ENCODE assay signal across 10 mouse cellular contexts in the genomic region with DNA sequence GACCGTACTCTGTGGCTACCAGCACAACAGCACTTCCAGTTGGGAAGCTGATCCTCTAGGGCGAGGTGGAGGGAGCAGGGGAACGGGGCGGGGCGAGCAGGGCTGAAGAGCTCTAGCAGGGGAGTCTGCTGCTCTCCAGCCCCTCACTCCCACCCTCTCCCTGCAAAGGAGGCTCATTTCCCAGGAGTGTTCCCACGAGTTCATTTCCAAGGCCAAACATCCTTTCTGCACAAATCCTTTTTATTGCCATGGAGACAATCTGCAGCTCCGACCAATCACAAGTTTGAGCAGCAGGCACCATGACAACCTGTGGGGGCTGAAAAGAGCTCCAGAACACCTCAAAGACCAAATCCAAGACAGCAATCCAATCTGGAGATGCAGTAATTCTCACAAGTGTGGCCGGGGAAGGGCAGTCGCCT. TPM values are rescaled to one million over a fixed set of nuclear protein-coding genes. Genes with fewer than 3 reads are reported as not detected.
A peak's percentile ranks its signal among the peaks of the same experiment; 100 is the strongest.
DNase-seq lines count a peak whose midpoint lies in the region; ATAC-seq lines count a peak whose summit lies in the region.
"Had no signal": no experiment of that assay in that cellular context is flagged by ENCODE, and none has a peak within 500 bp of the region (broad histone marks: within the 10 kb centered on the region; RNA-seq: fewer than 3 reads in every experiment).

No protein-coding gene starts in this region.

- peak; percentile 82 for ATAC-seq in forebrain, embryonic 15.5 days (replicated peaks)
- ATAC-seq in neural tube, embryonic 14.5 days (ENCODE audit: low read depth), result peak; percentile 66; the same call in 1 of the 2 replicates

- peak overlapping the region; percentile 56 for H3K27ac ChIP-seq in forebrain, embryonic 15.5 days (replicated peaks)
- no peak overlapping the region for H3K27ac ChIP-seq in neural tube, embryonic 14.5 days (ENCODE audit: low read depth, low read length)
- H3K27ac ChIP-seq: heart, embryonic 15.5 days had no signal

- H3K4me2 ChIP-seq in forebrain, embryonic 15.5 days (replicated peaks), result no peak overlapping the region
- H3K4me2 ChIP-seq in neural tube, embryonic 14.5 days (ENCODE audit: low read depth, low read length), result no peak overlapping the region
- H3K4me2 ChIP-seq: heart, embryonic 15.5 days had no signal

- peaks cover 13% of the 10 kb centered on the region for H3K4me1 ChIP-seq in forebrain, embryonic 15.5 days
- peaks cover 5% of the 10 kb centered on the region; the same call in 1 of the 2 replicates for H3K4me1 ChIP-seq in neural tube, embryonic 14.5 days (ENCODE audit: control insufficient read depth, insufficient read depth, low read length)
- H3K4me1 ChIP-seq: heart, embryonic 15.5 days had no signal

- WGBS in forebrain, embryonic 15.5 days, result 10% methylated on average over 9 of the region's 9 CpGs
- 23% methylated on average over 9 of the region's 9 CpGs for WGBS in neural tube, embryonic 14.5 days

- H3K4me3 ChIP-seq in forebrain, embryonic 15.5 days, result no peak overlapping the region
- H3K4me3 ChIP-seq in neural tube, embryonic 14.5 days (ENCODE audit: low read depth, low read length), result no peak overlapping the region
- H3K4me3 ChIP-seq: heart, embryonic 15.5 days had no signal

- no peaks in the 10 kb centered on the region for H3K27me3 ChIP-seq in forebrain, embryonic 15.5 days
- H3K27me3 ChIP-seq in neural tube, embryonic 14.5 days (ENCODE audit: control insufficient read depth, insufficient read depth, low read length), result no peaks in the 10 kb centered on the region
- H3K27me3 ChIP-seq: heart, embryonic 15.5 days had no signal

- no peak overlapping the region for H3K9ac ChIP-seq in forebrain, embryonic 15.5 days (replicated peaks)
- H3K9ac ChIP-seq in neural tube, embryonic 14.5 days (replicated peaks; ENCODE audit: low read depth, low read length), result no peak overlapping the region
- H3K9ac ChIP-seq: heart, embryonic 15.5 days had no signal

- DNase-seq in embryo, embryonic 10 days (ENCODE audit: low spot score), result peak; percentile 8
- DNase-seq in embryo, embryonic 9.5 days (ENCODE audit: extremely low spot score), result no peak
- DNase-seq in layer of hippocampus, postnatal 25 days (ENCODE audit: extremely low spot score in 1 of 2, low spot score in 1 of 2), result peak; percentile 36 to 44
- DNase-seq in lung, postnatal 4 days, result no peak
- DNase-seq in gastrocnemius, postnatal 4 days (ENCODE audit: low spot score in 2 of 2), result no peak
- DNase-seq in lung, adult 18-20 months, result no peak
- DNase-seq: adrenal gland, adult 2 months had no signal

- H3K9me3 ChIP-seq in forebrain, embryonic 15.5 days, result no peaks in the 10 kb centered on the region
- no peaks in the 10 kb centered on the region for H3K9me3 ChIP-seq in neural tube, embryonic 14.5 days (ENCODE audit: control insufficient read depth, low read length)
- H3K9me3 ChIP-seq: heart, embryonic 15.5 days had no signal

- H3K36me3 ChIP-seq in forebrain, embryonic 15.5 days, result no peaks in the 10 kb centered on the region
- H3K36me3 ChIP-seq in neural tube, embryonic 14.5 days (ENCODE audit: control insufficient read depth, insufficient read depth, low read length), result no peaks in the 10 kb centered on the region
- H3K36me3 ChIP-seq: heart, embryonic 15.5 days had no signal

RNA-seq across cellular contexts. Expression of a gene that starts 32.4 kb away (rescaled TPM):
- polyA plus RNA-seq in forebrain, embryonic 15.5 days (2015; fragmentation: Nextera tagmentation; extraction: Ambion mirVana), result 0.53 TPM in 1 of 2 replicates, not detected in the other
- not detected for total RNA-seq in layer of hippocampus, postnatal 25 days (2021)
- 1.0 and 1.9 TPM in 2 replicates for polyA plus RNA-seq in neural tube, embryonic 14.5 days (2014; fragmentation: Nextera tagmentation; extraction: Ambion mirVana)
- total RNA-seq in gastrocnemius, postnatal 4 days (2021), result under 1 TPM in 1 of 2 experiments, not detected in 1; 0.34 TPM
- total RNA-seq: adrenal gland, adult 2 months had no signal
- polyA plus RNA-seq: adrenal gland, adult 2 months; heart, embryonic 15.5 days had no signal

Comparison
In these comparisons a context has a peak if more than half of its experiments do, and no peak if none do; other contexts are left out.
1. DNase-seq: peak in embryo, embryonic 10 days (single experiment) and layer of hippocampus, postnatal 25 days (2 of 2); none in embryo, embryonic 9.5 days (single experiment), lung, postnatal 4 days (0 of 2), gastrocnemius, postnatal 4 days (0 of 2) and lung, adult 18-20 months (0 of 2).